Mouse (Mus musculus): Measurements from ENCODE around the gene Cdk14.

Gene Cdk14

DNA sequence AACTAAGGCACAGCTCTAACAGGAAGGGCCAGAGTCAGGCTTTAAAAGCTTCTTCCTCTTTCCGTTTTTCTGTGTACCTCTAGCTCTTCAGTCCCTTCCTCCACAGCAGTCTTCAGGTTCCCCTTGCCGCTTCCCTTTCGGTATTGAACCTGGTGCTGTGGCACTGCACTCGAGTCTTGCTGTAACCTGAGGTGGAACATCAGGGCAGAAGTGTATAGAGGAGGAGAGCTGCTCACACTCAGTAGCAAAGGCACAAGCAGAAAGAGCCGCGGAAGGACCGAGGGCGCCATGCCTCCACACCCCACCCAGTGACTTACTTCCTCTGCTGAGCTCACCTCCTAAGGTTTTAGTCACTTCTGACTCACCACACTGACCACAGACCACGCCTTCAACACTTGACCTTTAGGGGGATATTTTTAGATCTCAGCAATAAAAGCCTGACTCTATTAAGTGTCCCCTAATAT is at the start of gene Cdk14:
Cdk14 (minus strand) TSS at position 321 of the 464 bp plus-strand sequence.
- no peak for DNase-seq (ENCODE audit: low spot score in 2 of 2)

DNA sequence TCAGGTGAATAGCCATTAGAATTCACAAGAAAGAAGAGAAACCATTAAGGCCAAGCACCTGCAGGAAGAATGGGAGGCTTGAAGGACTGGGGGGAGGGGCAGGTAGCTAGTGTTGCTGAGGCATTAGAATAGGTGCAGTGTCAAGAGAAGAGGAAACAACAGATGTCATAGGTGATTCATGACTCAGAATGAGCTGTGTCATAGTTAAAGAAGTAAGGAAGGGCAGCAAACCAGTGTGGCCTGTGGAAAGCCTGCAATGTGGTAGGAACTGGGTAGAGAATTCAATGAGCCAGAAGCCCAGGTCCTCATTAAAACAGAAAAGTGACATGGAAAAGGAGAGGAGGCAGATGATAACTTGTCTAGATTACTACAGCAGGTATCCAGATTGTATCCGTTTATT is 45.1 kb upstream of the Cdk14 start:
- DNase-seq (ENCODE audit: low spot score in 2 of 2) = no peak

DNA sequence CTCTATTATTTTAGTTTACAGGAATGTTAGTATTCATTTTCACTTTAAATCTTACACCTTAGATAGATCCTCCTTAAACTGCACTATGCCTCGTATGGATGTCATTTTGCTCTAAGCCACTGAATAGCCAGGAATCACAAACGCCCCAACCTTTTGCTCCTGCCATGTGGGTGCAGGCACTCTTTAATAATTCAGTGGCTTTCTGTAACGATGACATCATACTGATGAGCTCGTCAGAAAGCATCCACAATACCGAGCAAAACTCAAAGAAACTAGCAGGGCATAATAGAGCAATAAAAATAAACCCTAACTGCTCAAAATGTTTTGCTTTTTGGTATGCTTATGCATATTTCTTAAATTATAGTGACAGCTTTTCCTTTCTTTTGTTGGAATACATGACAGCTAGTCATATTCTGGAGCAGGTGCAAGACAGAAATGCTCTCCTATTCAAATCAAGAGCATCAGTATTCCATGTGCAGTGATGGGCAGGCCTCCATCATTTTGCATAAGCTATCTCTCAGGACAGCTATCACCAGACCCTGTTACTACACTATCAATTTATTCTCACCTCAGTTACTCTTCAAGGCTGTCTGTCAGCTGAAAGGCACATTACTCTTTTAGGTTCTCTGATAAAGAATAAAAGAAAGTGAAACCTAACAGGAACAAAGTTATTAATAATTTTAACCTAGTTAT is 11.8 kb upstream of the Cdk14 start:
- DNase-seq (ENCODE audit: low spot score in 2 of 2) = no peak

DNA sequence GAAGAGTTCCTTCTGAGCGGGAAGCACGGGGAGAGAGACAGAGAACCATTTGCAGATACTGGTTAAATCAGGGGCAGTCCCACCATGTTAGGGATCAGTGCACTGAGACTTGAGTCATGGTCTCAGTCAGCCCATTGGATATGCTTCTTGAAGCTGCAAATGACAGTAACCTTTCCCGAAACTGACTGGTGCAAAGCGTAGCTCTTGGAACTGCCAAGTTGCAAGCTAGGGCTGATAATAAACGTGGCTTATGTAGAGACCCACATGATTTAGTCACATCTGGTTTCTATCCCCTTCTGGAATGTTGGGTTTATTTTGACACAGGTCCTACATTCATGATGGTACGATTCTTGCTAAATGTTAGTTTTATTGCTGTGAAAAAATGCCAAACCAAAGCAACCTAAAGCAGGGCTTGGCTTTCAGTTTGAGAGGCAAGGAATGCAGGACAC is 3.6 kb upstream of the Cdk14 start:
- DNase-seq (ENCODE audit: low spot score in 2 of 2) = no peak

DNA sequence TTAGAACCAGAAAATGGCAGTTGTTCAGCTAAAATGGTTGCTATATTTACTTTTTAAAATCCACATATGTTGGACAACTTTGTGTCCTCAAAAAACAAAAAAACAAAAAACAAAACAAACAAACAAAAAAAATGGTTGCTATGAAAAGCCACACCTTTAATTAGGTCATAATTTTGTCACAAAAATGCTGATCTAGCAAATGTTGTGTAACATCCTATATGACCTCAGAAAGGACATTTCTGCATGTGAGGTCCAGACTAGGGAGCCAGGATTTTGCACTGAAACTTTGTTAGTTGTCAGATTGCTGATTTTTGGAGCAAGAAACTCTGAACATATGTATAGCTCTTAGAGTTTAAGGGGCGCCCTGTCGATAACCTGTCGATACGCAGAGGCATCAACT is 3.0 kb upstream of the Cdk14 start:
- DNase-seq (ENCODE audit: low spot score in 2 of 2) = no peak

DNA sequence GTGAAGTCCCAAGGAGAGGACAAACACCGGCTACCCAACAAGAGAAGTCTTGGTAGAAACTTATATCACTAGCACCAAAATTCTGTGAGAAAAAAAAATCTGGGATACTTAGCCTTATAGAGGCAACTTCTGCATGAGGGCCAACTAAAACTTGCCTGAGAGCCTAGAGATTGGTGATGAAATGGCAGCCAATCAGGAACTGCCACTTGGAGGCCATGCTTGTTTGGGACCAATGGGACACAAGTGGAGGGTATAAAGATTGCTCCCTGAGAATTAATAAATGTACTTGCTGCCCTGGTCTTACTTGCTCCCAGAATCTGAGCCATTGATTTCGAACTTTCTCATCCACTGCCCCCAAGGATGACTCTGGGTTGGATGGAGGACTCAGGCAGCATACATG is 1.3 kb upstream of the Cdk14 start:
- DNase-seq (ENCODE audit: low spot score in 2 of 2) = no peak

DNA sequence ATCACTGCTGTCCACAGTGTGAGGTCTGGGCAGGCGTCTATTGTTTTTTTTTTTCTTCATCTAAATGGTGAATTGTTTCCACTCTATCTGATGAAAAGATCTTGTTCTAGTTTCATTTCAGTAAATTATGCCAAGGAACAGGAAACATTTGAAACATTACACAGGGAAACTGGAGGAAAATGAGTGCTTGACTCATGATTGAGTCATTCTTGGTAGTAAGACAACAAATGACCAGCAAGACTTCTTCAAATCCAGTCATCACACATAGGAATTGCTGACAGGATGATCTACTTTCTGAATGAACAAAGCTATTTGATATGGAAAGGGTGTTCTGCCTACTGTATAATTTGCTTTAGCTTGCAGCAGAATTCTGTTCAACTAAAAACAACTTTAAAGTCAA is 859 bp downstream of the Cdk14 start:
- no peak for DNase-seq (ENCODE audit: low spot score in 2 of 2)

DNA sequence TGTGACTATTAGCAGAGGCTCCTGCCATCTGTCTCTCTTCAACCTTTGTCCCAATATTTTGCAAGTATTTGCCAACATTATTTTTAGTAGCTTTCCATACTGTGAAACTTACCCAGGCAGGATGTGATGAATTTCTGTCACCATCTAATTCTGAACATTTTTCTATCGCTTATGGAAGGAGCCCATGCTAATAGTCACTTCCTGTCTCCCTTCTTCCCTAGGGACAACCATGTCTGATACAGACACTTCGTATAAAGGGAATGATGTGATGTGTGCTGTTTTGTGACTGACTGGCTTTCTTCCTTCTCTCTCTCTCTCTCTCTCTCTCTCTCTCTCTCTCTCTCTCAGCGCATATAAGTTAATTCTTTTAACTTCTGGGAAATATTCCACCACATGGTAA is 5.3 kb downstream of the Cdk14 start:
- no peak for DNase-seq (ENCODE audit: low spot score in 2 of 2)

DNA sequence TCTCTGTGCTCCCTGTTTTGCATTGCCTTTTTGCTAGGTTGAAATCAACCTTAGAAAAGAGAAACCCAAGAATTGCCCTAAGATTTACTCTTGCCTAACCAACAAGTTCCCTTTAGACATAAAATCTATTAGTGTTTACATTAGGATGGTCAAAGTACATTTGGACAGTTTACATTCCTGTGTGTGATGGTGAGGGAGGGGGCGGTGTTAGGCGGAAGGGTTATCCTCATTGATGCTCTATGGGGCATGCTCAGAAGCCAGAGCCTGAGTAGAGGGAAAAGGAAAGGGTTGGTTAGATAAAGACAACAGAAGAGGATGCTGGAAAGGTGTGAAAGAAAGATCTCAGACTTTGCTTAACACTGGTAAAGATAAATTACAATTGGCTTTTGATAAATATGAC is 8.2 kb downstream of the Cdk14 start:
- no peak for DNase-seq (ENCODE audit: low spot score in 2 of 2)

DNA sequence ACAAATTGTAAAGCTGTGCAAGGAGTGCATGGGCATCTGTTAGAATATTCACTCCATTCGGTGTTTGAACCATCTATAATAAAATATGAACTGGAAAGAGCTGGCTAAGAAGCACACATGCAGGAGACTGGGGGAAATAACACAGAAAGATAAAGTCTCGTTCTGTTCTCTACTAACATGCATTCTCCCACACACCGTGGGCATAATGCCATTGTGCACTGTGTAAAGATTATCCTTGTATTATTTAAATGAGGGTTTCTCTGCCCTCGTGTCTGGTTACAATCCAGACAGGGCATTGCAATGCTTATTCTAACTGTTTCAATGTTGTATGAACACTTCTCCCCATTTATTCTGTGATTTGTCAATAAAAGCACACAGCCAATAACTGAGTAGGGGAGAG is 18.1 kb downstream of the Cdk14 start:
- DNase-seq (ENCODE audit: low spot score in 2 of 2) = no peak

DNA sequence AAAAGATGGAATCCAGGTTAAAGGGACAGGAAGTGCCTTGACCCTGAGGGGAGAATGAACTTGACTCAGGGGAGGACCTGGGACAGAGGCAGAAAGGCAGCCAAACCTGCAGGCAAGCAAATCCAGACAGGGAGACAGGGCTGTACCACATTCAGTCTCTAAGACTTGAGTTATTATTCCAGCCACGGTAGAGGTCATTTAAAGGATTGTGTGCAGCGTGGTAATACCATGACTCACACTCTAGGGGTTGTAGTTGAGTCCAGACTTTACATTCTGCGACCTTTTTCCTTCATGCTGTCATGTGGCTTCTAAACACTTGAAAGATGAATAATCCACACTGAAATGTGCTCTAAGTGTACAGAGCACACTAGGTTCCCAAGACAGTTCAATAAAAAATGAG is 27.3 kb downstream of the Cdk14 start:
- no peak for DNase-seq (ENCODE audit: low spot score in 2 of 2)

DNA sequence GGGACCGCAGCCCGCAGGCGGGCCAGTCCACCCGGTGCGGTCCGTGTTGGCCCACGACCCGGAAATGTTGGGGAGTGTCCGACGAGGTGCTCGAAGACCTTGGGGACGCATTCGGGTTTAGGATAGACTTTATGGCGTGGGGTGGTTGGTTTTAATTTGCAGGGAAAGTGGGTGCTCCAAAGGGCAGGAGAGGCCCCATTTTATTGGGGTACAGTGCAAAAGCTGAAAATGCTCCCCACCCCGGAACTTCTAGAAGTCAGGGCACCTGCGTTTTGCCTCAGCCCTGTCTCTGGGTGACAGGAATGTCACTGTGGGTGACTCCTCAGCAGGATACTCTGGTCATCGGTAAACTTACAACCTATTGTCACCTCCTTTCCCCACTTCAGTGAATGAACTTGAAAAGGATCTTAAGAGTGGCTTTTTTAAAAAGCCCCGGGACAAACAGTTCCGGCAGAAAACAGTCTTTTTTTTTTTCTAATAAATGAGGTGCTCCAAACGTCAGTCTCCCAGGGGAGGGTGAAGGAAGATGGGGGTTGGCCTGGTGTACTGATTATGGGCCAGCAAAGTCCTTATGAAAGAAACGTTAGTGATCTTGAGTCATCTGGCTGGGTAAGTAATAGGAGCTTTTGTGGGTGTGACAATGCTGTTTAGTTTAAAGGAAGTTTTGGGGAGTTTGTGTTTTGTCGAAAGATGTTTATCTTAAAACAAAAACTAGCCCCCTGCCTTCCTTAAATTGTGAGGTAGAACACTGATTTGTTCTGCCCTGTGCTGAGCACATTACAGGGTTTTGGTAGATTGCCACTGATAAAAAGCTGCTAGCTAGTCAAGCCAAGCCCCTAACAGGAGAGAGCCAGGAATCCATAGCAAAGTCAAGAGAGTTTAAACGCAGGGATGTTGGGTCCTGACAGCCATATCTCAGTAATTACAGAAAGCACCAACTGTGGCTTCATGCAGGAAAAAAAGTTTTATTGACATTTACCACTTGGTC is 39.1 kb downstream of the Cdk14 start:
- DNase-seq (ENCODE audit: low spot score in 2 of 2) = no peak

DNA sequence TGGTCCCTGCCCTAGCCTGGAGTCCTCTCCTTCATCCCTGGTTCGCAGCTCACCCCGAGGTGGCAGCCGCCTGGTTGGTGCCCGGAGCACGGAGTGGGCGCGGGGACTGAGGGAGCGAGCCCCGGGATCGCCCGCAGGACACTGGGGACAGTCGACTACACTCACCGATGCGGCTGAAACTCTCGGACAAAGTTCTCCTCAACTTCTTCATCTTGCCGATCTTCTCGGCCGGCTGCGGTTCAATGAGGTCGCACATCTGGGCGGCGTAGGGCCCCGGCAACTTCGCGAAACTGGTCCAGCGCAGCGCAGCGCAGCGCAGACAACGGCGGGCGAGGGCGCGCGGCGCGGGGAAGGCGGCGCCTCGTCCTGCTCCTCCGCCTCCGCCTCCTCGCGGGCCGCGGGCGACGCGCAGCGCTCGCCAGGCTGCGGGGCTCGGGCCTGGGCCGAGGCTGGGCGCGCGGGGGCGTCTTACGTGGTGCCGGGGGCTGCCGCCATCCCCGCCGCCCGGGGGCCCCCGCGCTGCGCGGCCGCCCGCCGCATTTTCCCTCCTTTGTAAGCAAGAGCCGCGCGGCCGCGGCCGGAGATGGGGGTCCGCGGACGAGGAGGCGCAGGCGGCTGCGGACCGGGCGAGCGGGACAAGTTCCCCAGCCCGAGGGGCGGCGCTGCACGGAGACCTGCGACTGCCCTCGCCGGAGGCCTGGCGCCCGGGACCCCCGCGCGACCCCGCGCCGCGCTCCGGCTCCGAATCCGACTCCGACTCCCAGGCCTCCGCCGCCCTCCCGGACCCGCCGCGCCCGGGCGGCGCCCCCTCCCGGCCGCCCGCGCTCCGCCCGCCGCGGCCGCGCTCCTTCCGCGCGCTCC is 40.0 kb downstream of the Cdk14 start:
- peak; percentile 20 to 30 for DNase-seq (ENCODE audit: low spot score in 2 of 2)

DNA sequence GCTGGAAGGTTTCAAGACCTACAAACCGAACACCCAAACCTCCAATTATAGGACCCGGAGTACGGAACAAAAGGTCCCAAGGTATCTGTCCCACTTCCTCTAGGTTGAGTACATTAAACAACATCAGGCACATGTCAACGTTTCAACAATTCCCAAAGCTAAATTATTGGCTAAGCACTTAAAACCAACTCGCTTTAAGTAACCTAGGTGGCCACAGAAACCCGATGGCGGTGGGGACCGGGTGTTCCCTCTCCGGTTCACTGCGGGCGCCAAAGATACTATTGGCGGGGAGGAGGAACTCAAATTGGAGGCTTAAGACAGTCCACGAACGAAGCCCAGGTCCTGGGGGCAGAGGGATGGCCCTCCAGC is 40.6 kb downstream of the Cdk14 start:
- DNase-seq (ENCODE audit: low spot score in 2 of 2) = no peak

DNA sequence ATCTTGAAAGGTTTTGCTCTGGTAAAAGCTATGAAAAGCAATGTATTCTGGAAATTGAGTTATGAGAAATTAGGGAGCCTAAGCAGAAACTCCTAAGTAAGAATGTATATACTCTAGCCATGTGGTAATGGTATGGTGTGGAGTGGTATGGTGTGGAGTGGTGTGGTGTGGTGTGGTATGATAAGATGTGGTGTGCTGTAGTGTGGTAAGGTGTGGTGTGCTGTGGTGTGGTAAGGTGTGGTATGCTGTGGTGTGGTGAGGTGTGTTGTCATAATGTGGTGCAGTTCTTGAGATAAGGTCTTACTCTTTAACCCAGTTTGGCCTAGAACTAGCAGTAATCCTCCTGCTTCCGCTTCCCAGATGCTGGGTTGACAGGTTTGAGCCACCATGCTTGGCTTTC is 45.7 kb downstream of the Cdk14 start:
- no peak for DNase-seq (ENCODE audit: low spot score in 2 of 2)

DNA sequence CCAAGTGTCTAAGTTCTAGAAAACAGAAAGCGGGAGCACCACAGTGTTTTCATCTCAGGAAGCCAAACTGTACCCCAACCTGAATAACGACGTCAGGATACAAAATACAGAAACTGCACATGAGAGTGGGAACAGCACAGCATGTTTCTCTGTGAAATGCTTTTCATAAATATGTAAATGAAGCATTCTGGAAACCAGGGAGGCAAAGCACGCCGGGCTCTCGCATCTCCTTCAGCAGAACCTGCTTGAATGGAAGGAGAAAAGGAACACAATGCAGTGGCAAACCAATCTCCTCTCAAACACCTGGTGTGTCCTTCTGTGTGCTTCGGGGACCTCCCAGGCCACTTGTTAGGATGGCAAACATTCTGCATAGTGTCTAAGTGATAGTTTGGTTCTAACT is 46.6 kb downstream of the Cdk14 start:
- no peak for DNase-seq (ENCODE audit: low spot score in 2 of 2)

DNA sequence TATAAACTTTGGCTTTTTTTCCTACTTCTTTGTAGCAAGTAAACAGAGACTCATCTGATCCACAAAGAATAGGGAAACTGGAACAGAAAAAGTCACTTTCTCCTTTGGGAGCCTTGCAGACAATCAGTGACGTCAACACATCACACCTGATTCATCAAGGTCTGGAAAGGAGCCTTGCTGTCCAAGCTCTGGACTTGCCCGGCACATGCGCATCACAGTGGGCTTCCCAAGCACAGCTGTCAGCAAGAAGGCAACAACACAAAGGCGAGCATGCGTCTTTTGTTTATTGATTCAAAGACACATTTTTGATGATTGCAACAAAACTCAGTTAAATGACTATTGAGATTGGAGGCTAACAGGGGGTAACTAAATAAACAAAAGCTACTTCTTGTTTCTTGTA is 47.2 kb downstream of the Cdk14 start:
- DNase-seq (ENCODE audit: low spot score in 2 of 2) = no peak

DNA sequence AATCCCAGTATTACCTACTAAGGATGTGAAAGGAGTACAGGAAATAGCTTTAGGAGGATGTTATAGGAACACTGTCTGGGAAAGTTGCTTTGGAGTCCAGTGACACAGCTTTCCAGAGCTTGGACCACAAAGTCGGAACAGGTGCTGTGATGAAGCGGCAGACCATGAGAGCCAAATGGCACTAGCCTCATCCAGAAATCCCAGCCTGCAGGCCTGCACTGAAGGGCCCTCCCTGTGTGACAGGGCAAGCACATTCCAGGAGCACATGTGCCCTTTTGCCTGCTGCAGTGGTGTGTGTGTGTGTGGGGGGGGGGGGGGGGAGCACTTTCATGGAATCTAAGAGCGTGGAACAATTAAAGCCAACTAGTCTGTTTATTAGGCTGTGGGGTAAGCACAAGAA is 47.8 kb downstream of the Cdk14 start:
- DNase-seq (ENCODE audit: low spot score in 2 of 2) = no peak

DNA sequence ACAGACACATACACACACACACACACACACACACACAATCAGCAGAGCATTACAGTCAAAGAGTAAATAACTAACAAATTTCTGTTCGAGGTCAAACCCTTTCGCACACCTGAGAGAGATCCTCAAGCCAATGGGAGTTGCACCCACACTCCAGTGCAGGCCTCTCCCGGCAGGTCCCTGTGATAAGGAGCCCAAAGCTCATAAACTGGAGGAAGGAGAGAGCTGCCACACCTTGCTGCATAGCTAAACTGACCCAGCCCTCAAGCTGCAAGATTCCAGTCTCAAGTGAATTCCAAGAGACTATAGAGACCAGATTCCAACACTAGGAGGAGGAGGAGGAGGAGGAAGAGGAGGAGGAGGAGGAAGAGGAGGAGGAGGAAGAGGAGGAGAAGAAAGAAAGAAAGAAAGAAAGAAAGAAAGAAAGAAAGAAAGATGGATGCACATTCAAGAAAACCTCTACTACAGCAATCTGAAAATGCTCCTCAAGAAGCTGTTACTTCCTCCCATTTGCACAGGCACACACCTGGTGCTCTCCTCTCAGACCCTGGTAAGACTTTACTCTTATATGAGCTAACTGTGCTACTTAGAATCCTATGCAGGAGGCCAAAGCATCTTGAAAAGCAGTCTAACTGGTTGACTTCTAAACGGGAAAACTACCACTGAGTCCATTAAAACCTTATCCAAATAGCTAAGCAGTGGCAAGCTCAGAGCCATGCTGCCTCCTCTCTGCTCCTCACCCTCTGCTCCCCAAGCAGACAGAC is 49.6 kb downstream of the Cdk14 start:
- DNase-seq (ENCODE audit: low spot score in 2 of 2) = no peak

DNA sequence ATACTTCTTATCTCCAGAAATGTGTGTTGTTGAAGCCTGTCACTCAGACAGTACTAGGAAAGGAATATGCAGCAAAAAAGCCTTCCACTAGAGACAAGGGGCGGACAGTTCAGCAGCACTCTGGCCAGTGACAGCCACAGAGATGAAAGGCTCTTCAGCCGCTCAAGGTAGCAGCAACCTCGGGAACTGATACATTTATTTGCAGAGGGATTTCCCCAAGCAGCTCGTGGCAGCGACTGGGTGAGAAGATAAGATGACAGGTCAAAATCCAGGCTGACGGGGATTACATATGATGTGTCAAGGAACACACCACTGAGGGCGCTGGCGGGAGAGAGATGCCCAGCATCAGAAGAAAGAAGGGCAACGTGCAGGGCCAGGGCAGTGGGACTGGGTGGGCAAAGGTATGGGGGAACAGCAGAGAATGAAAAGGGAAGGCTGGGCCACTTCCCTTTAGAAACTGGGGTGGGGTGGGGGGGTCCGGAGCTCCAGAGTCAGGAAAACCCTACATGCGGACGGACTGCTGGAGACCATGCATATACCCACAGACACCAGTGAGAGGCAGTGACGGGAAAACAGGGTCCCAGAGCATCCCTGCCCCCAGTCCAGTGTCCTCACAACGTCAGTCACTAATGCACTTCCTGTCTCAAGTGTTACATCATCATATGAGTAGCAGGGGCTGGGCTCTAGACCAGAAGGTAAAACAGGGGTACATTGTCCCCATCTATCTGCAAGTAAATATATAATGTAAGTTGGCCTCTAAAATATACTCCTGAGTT is 51.5 kb downstream of the Cdk14 start:
- DNase-seq (ENCODE audit: low spot score in 2 of 2) = no peak

DNA sequence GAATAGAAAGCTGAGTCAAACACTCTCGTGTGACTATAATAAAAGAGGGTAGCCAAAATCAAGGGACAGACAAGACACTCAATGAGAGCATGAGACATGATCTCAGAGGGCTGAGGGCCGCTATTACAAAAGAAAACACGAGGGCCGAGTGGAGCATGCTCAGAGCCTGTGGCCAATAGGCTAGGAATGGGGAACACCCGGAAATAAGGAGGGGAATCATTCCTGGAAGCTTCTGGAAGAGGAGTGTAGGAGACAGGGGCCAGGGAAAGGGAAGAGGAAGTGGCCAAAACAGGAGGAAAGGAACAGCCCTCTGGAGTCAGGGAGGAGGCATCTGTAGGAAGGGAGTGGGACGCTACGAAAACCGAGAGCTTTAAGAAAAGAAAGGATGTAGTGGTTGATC is 52.6 kb downstream of the Cdk14 start:
- DNase-seq (ENCODE audit: low spot score in 2 of 2) = no peak

All from frontal cortex, postnatal 14 days (tissue).